Mouse (Mus musculus) midbrain, embryonic 13.5 days (tissue): ENCODE results near the gene Castor1. TPM values are rescaled to one million over a fixed set of nuclear protein-coding genes. Genes with fewer than 3 reads are reported as not detected.

Experiments
- ATAC-seq: fragments of 200-750 bp; cut with Nextera tagmentation; 2 replicates; pipeline ENCODE4 v1.8.0; 2017; ENCODE audit warnings: mild to moderate bottlenecking, moderate TSS enrichment, moderate library complexity
- H3K27ac ChIP-seq: fragments of 300-500 bp; sonication (generic); 2 replicates; pipeline ENCODE4 v1.5.1; 2015; ENCODE audit warnings: inconsistent platforms, mild to moderate bottlenecking, moderate library complexity
- H3K27me3 ChIP-seq: fragments of 300-500 bp; sonication (generic); 2 replicates; pipeline ENCODE4 v1.6.1; 2015; ENCODE audit warnings: mild to moderate bottlenecking, inconsistent platforms
- H3K36me3 ChIP-seq: fragments of 300-500 bp; sonication (generic); 2 replicates; pipeline ENCODE4 v1.6.1; 2015; ENCODE audit warnings: mild to moderate bottlenecking, inconsistent platforms
- H3K4me1 ChIP-seq: fragments of 300-500 bp; sonication (generic); replicated peaks from 2 replicates; pipeline ENCODE4 v1.6.1; 2015; ENCODE audit warnings: inconsistent platforms
- H3K4me2 ChIP-seq: fragments of 300-500 bp; sonication (generic); replicated peaks from 2 replicates; pipeline ENCODE4 v1.6.1; 2015; ENCODE audit warnings: moderate library complexity, mild to moderate bottlenecking, inconsistent platforms
- H3K4me3 ChIP-seq: fragments of 300-500 bp; sonication (generic); replicated peaks from 2 replicates; pipeline ENCODE4 v1.5.1; 2015; ENCODE audit warnings: mild to moderate bottlenecking, inconsistent platforms
- H3K9ac ChIP-seq: fragments of 300-500 bp; sonication (generic); replicated peaks from 2 replicates; pipeline ENCODE4 v1.6.1; 2015; ENCODE audit warnings: mild to moderate bottlenecking, inconsistent platforms
- H3K9me3 ChIP-seq: fragments of 300-500 bp; sonication (generic); 2 replicates; pipeline ENCODE4 v1.6.1; 2016; ENCODE audit warnings: mild to moderate bottlenecking, inconsistent platforms
- whole genome bisulfite sequencing: fragments of 180-500 bp; shearing (Covaris S2); methylation state at CpG from one replicate; pipeline ENCODE4 v1.1.7; 2015; 5-methylcytosine and 5-hydroxymethylcytosine counted together
- polyA plus RNA-seq: library from polyadenylated mRNA; unstranded; fragments of >200 nt; fragmentation: Nextera tagmentation; extraction: Ambion mirVana; gene quantifications from 2 replicates; pipeline ENCODE4 v1.2.1, GENCODE M21; 2015

Gene Castor1
- polyA plus RNA-seq, 1 experiment from 2014 or later = 1.5 TPM

DNA sequence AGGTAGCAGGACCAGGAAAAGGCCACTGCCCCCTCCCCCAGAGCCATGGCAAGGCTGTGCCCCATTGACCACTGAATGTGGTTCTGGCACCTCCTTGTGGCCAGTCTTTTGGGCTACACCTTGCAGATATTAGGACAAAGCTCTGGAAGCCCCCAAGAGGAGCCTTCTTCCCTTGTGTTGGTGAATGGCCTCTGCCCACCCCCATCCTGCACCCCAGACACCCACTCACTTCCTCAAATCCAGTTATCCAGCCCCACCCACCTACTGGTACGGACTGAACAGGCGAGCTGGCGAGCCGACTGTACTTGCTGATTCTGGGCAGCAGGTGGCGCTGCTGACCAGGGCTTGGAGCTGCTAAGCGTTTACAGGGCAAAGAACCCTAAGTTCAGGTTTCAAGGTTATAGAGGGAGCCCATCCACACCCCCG, 40.6 kb downstream of the Castor1 start:
- ATAC-seq = peak; percentile 63
- 1% methylated on average over 7 of the region's 7 CpGs for WGBS
- Histone ChIP-seq H3K36me3 (no peaks in the 10 kb centered on the region), H3K27me3 (peaks cover 11% of the 10 kb centered on the region; the same call in 1 of the 2 replicates), H3K4me2 (peak overlapping the region; percentile 51), H3K27ac (no peak overlapping the region), H3K9ac (no peak overlapping the region), H3K4me3 (peak overlapping the region; percentile 25), H3K4me1 (peaks cover 16% of the 10 kb centered on the region), H3K9me3 (no peaks in the 10 kb centered on the region)

DNA sequence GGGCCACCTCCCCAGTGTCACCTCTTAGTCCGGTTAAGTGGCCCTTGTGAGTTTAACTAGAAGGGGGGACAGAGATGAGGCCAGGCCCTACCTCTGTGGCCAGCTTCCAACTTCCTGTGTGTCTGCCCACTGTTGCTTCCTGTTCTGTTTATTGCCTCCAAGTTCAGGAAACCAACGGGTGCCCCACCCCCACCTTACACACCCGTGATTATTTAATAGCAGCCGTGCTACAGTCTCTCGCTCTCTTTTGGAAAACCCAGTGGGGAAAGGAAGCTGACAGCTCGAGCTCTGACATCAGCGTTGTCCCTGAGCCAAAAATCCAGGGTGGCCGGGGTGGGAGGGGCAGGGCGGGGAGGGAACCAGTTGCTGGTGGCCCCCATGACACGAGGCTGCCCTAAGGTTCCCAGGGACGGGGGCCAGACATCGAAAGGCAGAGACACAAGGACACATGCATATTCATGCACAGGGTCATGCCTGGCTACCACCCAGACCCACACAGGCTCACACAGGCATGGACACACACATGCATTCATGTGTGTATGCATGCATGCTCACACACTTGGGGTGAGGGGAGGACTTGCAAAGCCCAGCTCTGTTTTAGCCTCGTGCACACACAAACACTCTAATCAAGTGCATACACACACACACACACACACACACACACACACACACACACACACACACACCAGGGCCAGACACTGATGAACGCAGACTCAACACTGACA, 42.6 kb downstream of the Castor1 start:
- no peak for ATAC-seq
- H3K27ac ChIP-seq = no peak overlapping the region

DNA sequence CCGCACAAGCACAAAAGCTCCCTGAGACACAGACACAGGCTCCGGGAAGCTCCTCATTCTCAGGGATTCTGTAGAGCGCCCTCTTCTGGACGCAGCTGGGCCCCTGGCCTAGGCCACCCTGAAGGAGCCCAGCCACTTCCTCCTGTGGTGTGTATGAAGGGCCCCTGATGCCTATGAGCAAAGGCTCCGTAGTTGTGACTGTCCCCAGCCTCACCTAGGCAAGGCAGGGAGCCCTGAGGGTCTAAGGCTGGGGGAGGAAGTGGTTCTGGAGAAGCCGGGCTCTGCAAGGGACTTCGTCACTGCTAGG, 43.1 kb downstream of the Castor1 start:
- H3K36me3 ChIP-seq = no peaks in the 10 kb centered on the region
- peaks cover 16% of the 10 kb centered on the region for H3K4me1 ChIP-seq
- no peaks in the 10 kb centered on the region for H3K9me3 ChIP-seq
- H3K4me2 ChIP-seq = no peak overlapping the region
- no peak overlapping the region for H3K27ac ChIP-seq
- WGBS = 40% methylated on average over 7 of the region's 7 CpGs
- 0 out of 2 replicates have a peak, but pooled peaks have one; percentile 15 for ATAC-seq
- no peak overlapping the region for H3K4me3 ChIP-seq
- H3K9ac ChIP-seq = no peak overlapping the region
- peaks cover 36% of the 10 kb centered on the region for H3K27me3 ChIP-seq

More for the DNA sequence above, 42.6 kb downstream of the Castor1 start:
- peaks cover 16% of the 10 kb centered on the region for H3K4me1 ChIP-seq
- H3K4me2 ChIP-seq = no peak overlapping the region
- H3K27me3 ChIP-seq = peaks cover 31% of the 10 kb centered on the region
- 50% methylated on average over 14 of the region's 14 CpGs for WGBS
- no peaks in the 10 kb centered on the region for H3K9me3 ChIP-seq
- H3K4me3 ChIP-seq = no peak overlapping the region
- no peak overlapping the region for H3K9ac ChIP-seq
- H3K36me3 ChIP-seq = no peaks in the 10 kb centered on the region

DNA sequence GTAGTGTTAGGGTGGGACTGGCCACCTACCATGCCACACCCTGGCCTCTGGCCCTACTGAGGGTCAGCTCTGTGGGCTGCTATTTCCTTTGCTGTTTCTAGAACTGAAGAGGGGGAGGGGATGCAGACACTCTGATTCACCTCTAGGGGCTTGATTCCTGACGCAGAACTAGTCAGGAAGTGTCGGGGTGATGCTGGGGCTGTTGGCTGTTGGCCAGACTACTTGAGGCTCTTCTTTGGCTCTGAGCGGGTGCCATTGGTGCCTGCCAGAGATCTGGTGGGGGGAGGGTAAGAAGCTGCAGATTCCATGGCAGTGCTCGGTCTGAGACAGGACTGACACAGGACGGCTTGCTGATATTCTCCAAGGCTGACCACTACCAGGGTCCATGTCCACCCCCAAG, 43.9 kb downstream of the Castor1 start:
- 0 out of 2 replicates have a peak, but pooled peaks have one; percentile 14 for ATAC-seq
- no peak overlapping the region for H3K9ac ChIP-seq
- H3K36me3 ChIP-seq = no peaks in the 10 kb centered on the region
- peaks cover 44% of the 10 kb centered on the region for H3K27me3 ChIP-seq
- H3K27ac ChIP-seq = no peak overlapping the region
- peaks cover 22% of the 10 kb centered on the region for H3K4me1 ChIP-seq
- H3K9me3 ChIP-seq = no peaks in the 10 kb centered on the region
- no peak overlapping the region for H3K4me3 ChIP-seq
- no peak overlapping the region for H3K4me2 ChIP-seq
- WGBS = 39% methylated on average over 5 of the region's 5 CpGs

DNA sequence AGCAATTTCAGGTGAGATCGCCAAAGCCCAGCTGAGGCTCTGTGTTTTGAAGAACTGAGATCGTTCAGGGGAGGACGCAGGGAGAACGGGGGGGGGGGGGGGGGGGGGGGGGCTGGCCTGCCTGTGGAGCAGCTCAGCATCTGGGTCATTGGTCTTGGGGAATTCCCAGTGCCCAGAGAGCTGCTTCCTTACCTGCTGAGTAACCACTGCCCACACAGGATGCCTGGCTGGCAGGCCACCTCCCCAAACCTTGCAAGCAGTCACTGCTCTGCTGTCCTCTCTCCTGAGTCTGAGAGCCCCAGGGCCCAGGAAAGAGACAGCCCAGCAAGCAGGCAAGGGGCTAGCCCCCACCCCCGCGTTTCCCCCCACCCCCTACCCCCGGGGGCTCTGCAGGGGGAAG, 44.8 kb downstream of the Castor1 start:
- H3K27ac ChIP-seq = no peak overlapping the region
- 26% methylated on average over 7 of the region's 7 CpGs for WGBS
- H3K4me3 ChIP-seq = no peak overlapping the region
- no peak for ATAC-seq
- H3K9me3 ChIP-seq = no peaks in the 10 kb centered on the region
- H3K27me3 ChIP-seq = peaks cover 52% of the 10 kb centered on the region
- H3K36me3 ChIP-seq = no peaks in the 10 kb centered on the region
- H3K4me2 ChIP-seq = no peak overlapping the region
- H3K9ac ChIP-seq = no peak overlapping the region
- H3K4me1 ChIP-seq = peaks cover 24% of the 10 kb centered on the region

DNA sequence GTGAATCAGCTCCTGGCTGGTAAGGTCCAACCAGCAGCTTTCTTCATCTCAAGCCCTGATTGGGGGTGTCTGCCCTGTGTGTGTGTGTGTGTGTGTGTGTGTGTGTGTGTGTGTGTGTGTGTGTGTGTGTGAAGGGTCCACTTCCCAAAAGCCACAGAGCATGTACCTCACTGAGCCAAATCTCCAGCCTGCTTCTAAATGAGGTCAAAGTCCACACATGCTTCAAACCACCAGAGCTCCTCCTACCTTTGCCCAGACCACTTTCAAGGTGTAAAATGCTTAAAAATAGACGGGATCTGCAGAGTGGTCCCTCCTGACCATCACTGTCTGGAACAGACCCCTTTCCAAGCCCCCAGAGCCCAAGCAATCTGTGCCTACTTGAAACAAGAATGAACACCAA, 45.3 kb downstream of the Castor1 start:
- peaks cover 57% of the 10 kb centered on the region for H3K27me3 ChIP-seq
- ATAC-seq = no peak
- no peaks in the 10 kb centered on the region for H3K9me3 ChIP-seq
- H3K27ac ChIP-seq = no peak overlapping the region
- 21% methylated on average over 1 of the region's 1 CpGs for WGBS
- no peak overlapping the region for H3K9ac ChIP-seq
- H3K36me3 ChIP-seq = no peaks in the 10 kb centered on the region
- peaks cover 24% of the 10 kb centered on the region for H3K4me1 ChIP-seq
- H3K4me2 ChIP-seq = no peak overlapping the region
- no peak overlapping the region for H3K4me3 ChIP-seq

DNA sequence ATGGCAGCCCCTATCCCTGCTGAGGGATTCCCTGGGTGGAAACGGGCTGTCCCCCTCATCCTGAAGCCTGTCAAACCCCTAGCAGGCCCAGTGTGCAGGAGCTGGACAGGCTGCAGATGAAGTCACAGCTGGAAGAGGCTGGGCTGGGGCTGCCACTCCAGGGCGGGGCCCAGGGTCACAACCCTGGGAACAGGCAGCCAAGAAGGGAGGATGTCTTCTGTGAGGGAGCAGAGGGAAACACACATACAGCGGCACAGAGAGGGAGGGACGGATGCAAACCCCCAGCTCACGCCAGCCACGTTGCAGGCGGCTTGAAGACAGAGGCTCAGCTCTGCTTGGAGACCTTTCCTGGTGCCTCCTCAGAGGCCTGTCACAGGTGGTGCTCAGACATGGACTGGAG, 46.0 kb downstream of the Castor1 start:
- Histone ChIP-seq H3K9me3 (no peaks in the 10 kb centered on the region), H3K27ac (no peak overlapping the region), H3K27me3 (peaks cover 65% of the 10 kb centered on the region), H3K4me1 (peaks cover 24% of the 10 kb centered on the region), H3K9ac (no peak overlapping the region), H3K4me3 (no peak overlapping the region), H3K4me2 (no peak overlapping the region), H3K36me3 (no peaks in the 10 kb centered on the region)
- WGBS = 69% methylated on average over 7 of the region's 7 CpGs
- ATAC-seq = no peak

DNA sequence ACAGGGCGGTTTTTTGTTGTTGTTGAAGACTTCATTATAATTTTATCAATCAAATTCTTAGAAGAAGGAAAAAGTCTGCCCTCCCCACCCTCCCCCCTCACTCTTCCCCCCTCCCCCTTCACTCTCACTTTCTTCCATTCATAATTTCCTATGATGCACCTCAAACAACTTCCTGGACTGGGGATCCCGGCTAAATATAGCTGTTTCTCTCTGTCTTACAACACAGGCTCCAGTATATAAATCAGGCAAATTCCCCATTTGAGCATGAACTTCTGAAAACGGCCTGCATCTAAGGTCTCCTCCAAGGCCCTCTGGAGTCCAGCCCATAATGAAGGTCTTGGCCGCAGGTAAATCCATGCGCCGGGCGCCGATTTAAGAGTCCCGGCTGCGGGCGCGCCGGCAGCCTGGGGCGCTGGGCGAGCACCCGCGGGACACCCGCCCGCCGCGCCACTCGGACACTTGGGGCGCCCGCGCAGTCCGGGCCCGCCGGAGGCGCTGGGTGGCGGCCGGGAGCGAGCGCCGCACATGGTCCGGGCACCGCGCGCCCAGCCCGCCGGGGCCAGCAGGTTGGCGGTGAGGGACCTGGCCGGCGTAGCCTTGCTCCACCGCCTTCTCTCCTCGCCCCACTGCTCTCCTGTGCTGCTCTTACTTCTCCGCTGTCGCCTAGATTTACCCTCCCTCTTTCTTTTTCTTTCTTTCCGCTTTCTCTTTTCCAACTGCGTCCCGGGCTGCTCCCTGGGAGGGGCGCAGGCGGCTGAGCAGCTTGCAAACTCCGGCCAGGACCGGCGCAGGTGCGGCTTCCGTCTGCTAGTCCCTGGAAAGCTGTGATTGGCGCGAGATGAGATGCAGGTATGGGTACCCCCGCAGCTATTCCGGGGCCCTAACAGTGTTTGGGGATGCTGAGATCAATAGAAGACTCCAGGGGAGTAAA, 48.5 kb downstream of the Castor1 start:
- 0 out of 2 replicates have a peak, but pooled peaks have one; percentile 31 for ATAC-seq
- Histone ChIP-seq H3K27ac (no peak overlapping the region), H3K36me3 (no peaks in the 10 kb centered on the region), H3K4me1 (peaks cover 17% of the 10 kb centered on the region), H3K27me3 (peaks cover 79% of the 10 kb centered on the region), H3K4me3 (peak overlapping the region; percentile 52), H3K9ac (peak overlapping the region; percentile 63), H3K4me2 (peak overlapping the region; percentile 92), H3K9me3 (no peaks in the 10 kb centered on the region)
- under 1% methylated on average over 49 of the region's 61 CpGs for WGBS

DNA sequence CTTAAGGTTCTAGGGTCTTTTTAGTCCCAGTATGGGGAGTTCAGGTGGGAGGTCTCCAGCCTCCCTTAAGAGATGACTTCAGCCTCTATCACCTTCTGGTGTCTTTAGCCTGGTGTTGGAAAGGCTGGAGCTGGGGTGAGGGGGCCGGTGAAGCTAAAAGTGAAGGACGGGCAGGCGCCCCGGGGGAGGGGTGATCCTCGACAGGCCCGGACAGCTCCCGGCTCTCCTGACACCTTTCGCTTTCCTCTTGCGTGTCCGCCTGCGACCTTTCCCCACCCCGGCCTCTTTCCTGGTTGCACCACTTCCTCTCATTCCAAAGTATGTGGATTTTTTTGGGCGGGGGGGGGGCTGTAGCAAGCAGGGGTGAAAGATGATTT, 49.2 kb downstream of the Castor1 start:
- Histone ChIP-seq H3K27ac (no peak overlapping the region), H3K4me1 (peaks cover 15% of the 10 kb centered on the region), H3K27me3 (peaks cover 78% of the 10 kb centered on the region), H3K9me3 (no peaks in the 10 kb centered on the region), H3K4me3 (peak overlapping the region; percentile 52), H3K36me3 (no peaks in the 10 kb centered on the region), H3K4me2 (peak overlapping the region; percentile 92), H3K9ac (peak overlapping the region; percentile 63; the same call in 1 of the 2 replicates)
- no peak for ATAC-seq
- 8% methylated on average over 13 of the region's 13 CpGs for WGBS

DNA sequence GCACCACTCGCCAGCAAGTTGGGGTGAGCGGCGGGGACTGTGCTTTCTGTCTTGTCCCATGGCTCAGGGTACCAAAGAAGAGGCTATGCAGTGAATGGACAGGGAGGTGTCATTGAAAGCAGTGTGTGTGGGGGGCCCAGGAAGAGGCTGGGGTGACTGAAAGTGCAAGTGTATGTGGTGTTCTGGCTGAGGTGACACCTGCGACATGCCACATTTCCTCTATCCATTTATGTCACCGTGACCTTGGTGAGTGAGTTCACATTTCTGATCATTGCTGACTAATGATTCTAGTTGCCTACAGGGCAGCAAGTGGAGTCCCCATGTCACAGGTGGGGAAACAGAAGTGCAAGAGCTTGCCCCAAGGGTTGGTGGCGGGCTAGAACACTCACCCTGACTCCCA, 50.5 kb downstream of the Castor1 start:
- Histone ChIP-seq H3K4me2 (no peak overlapping the region), H3K9me3 (no peaks in the 10 kb centered on the region), H3K9ac (no peak overlapping the region), H3K27ac (no peak overlapping the region), H3K36me3 (no peaks in the 10 kb centered on the region), H3K4me3 (no peak overlapping the region), H3K27me3 (peaks cover 73% of the 10 kb centered on the region), H3K4me1 (peaks cover 8% of the 10 kb centered on the region)
- WGBS = 84% methylated on average over 6 of the region's 6 CpGs
- ATAC-seq = no peak

DNA sequence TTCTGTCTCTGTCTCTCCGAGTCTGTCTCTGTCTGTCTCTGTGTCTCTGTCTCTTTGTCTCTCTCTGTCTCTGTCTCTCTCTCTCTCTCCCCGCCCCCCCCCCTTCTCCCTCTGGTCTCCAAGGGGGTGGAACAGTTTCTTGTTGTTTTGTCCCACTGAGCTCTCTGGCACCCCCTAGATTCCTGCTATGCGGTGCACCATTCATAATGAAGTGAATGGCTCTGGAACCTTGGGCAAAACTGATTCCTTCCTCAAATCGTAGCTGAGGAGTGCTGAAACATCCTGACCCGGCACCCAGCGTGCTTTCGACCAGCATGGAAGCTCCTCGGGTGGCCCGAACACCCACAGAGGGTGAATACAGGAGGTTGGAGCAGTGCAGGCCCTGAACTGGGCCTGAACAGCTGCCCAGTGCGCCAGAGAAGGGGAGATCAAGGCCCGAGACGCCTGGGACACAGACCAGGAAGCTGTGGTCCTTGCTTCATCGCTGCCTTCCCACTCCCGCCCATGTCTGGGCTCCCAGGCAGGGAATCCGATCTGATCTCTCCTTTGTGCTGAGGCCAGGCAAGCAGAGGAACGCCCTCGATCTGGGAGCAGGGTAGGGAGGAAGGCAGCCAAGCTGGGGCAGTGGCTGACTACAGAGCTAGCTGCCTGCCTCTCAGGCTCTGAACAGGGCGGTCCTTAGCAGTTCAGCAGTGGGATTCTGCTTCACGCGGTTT, 52.9 kb downstream of the Castor1 start:
- Histone ChIP-seq H3K27me3 (peaks cover 49% of the 10 kb centered on the region), H3K4me2 (no peak overlapping the region), H3K9me3 (no peaks in the 10 kb centered on the region), H3K27ac (no peak overlapping the region), H3K4me3 (no peak overlapping the region), H3K36me3 (no peaks in the 10 kb centered on the region), H3K9ac (no peak overlapping the region), H3K4me1 (peaks cover 8% of the 10 kb centered on the region)
- 19% methylated on average over 19 of the region's 20 CpGs for WGBS
- ATAC-seq = no peak

DNA sequence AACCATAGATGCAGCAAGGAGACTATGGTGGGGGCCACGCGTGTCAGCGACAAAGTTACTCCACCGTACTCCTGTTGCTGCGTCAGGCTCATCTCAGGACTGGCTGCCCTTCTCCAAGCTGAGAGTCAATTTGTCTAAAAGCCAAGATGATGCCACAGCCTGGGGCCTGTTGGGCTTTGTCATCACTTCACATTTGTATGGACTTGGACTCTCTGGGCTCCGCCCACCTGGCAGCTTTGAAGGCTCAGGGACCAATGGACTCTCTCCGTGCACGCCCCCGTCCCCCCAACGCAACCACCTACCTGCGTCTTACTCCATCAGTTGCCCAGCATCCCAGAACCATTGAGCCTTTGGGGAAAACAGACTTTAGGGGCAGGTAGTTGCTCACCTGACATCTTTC, 53.5 kb downstream of the Castor1 start:
- H3K36me3 ChIP-seq = no peaks in the 10 kb centered on the region
- no peaks in the 10 kb centered on the region for H3K9me3 ChIP-seq
- ATAC-seq = no peak
- peaks cover 43% of the 10 kb centered on the region for H3K27me3 ChIP-seq
- WGBS = 58% methylated on average over 11 of the region's 11 CpGs
- peaks cover 6% of the 10 kb centered on the region for H3K4me1 ChIP-seq
- H3K27ac ChIP-seq = no peak overlapping the region
- no peak overlapping the region for H3K9ac ChIP-seq
- H3K4me3 ChIP-seq = no peak overlapping the region
- H3K4me2 ChIP-seq = no peak overlapping the region
